Mouse (Mus musculus) inflammation-experienced regulatory T-cells, adult 6 months (primary cell): ENCODE measurements around the gene Cxcl3. TPM values are rescaled to one million over a fixed set of nuclear protein-coding genes. Genes with fewer than 3 reads are reported as not detected.
"Not testable (repeated sequence)": the region's sequence is repeated elsewhere in the genome, so short reads cannot be mapped to it uniquely, and the experiment has no call there.

ENCODE experiments used
- ATAC-seq: one replicate; pipeline ENCODE4 v1.8.0; 2017
- polyA plus RNA-seq, 3 experiments: library from polyadenylated mRNA; unstranded; fragments of 100-300 nt; shearing (Covaris generic); gene quantifications; one replicate each; pipeline ENCODE4 v1.2.1; 2017

Cxcl3 gene
- polyA plus RNA-seq, 3 experiments from 2014 or later = 1.5 TPM; not detected in 2

GRCm38 (mm10) chr5:90790074-90790502, 4.2 kb downstream of the Cxcl3 start:
- ATAC-seq = no peak

GRCm38 (mm10) chr5:90794195-90794625, 8.3 kb downstream of the Cxcl3 start, which contains the start of gene Cxcl15:
Gene Cxcl15 (plus strand): TSS chr5:90794534.
- no peak for ATAC-seq

- ATAC-seq = not testable (repeated sequence)
These were observed 9.5 kb downstream of the Cxcl3 start for GRCm38 (mm10) chr5:90795392-90795791.

GRCm38 (mm10) chr5:90804574-90804973, 18.7 kb downstream of the Cxcl3 start:
- no peak for ATAC-seq

DNA sequence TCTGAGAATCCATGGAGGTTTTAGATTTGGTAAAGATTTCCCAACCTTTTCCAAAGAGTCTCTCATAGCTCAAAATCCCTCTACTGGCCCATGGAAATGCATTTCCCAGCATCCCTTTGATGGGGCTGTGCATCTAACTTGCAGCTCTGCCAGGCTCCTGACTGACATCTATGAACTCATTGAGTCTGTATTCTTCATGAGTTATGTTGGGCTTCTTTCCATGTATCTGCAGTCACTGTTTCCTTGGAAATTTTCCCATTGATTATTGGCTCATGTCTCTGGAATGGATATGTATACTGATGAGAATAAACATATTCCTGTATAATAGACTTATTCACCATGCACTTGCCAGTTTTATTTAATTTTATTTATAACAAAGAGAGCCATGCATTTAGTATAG, 20.1 kb downstream of the Cxcl3 start:
- no peak for ATAC-seq

DNA sequence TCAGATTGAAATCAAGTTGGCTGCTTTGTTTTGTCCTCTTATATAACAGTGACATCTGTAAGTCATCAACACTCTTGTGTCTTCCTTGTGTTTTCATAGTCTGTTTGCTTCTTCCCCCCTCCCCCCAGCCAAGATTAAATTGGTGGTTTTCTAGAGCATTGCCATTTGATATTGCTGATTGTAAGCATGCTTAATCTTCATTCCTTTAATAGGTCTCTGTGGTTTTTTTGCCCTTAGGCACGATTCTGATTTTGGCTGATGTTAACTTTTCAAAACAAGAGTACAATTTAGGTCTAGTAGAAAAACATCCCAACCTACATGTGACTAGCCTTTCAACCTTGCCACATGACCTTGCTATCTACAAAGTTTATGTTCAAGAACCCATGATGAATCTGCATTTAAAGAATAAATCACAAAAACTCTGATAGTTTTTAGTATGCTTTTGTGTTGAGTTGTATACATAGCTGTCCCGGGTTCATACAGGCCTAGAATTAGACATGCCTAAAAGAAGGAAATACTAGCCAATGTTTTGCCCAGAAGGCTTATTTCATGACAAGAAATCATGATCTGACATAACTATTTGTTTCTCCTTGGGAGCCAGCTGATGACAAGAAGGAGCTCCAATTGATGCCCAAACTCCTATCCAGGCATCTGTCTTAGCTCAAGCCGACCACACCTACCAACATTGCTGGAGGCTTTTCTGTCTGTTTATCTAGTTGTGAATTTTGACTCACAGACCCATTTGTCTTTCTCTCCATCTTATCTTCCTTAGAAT, 21.5 kb downstream of the Cxcl3 start:
- no peak for ATAC-seq

GRCm38 (mm10) chr5:90819756-90820155, 33.9 kb downstream of the Cxcl3 start:
- no peak for ATAC-seq

GRCm38 (mm10) chr5:90832145-90832767, 46.4 kb downstream of the Cxcl3 start:
- ATAC-seq = no peak

DNA sequence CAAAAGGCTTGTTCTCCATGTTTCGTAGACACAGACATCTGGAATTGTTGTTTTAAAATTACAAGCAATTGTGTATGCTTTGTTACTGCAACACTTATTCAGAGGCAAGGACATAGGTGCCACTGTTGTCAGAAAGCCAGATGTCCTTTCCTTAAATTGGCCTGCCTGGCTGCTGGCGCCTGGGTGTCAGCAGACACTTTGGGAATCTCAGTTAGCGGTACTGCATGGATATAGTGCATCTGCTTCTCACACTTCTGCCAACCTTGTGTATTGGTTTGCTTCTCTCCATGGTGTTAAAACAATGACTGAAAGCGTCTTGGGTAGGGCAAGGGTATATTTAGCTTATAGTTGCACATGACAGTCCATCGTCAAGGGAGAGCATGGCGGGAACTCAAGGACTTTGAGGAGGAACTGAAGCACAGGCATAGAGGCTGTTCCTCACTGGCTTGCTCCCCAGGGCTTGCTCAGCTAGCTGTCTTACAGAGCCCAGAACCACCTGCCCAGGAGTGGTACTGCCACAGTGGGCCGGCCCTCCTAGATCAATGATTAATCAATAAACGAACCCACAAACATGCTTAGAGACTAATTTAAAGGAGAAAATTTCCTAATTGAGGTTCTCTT, 47.0 kb downstream of the Cxcl3 start:
- ATAC-seq = no peak

GRCm38 (mm10) chr5:90834436-90834835, 48.5 kb downstream of the Cxcl3 start:
- no peak for ATAC-seq

DNA sequence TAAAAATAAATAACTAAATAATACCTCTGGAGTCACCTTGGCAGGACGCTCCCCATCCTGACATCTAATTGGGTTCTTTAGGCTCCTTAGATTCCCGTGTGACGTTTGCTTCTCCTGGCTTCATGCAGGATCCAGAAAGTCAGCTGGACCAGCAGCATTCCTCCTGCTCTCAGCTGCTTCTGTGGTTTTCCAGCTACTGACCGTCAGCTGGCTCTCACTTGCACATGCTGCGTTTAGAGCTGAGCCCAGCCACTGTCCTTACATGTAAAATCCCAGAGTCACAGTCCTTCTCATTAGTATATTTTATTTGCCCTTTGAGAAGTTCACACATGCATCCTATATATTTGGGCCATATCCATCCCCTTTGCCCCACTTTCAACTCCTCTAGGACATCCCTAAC, 52.7 kb downstream of the Cxcl3 start:
- no peak for ATAC-seq

Other genes with a start within 250 kb of the Cxcl3 start
- under 1 TPM in 1 of 3 experiments, not detected in 2; 0.30 TPM for gene 5830473C10Rik, start 225.0 kb upstream of the Cxcl3 start, polyA plus RNA-seq
- gene Rassf6, start 145.4 kb upstream of the Cxcl3 start, polyA plus RNA-seq = 1 to 10 TPM; 1.7 to 3.9 (median 2.1) TPM
- gene Cxcl5, start 26.7 kb upstream of the Cxcl3 start, polyA plus RNA-seq = not detected
- gene Ppbp, start 17.6 kb upstream of the Cxcl3 start, polyA plus RNA-seq = under 1 TPM in 1 of 3 experiments, not detected in 2; 0.67 TPM
- not detected for gene Pf4, start 13.7 kb upstream of the Cxcl3 start, polyA plus RNA-seq
- gene Cxcl15, start 8.4 kb downstream of the Cxcl3 start, polyA plus RNA-seq = not detected
- gene Cxcl1, start 105.1 kb downstream of the Cxcl3 start, polyA plus RNA-seq = not detected
- gene Cxcl2, start 117.8 kb downstream of the Cxcl3 start, polyA plus RNA-seq = under 1 TPM in 1 of 3 experiments, not detected in 2; 0.92 TPM
- gene Mthfd2l, start 145.0 kb downstream of the Cxcl3 start, polyA plus RNA-seq = 1 to 10 TPM in 2 of 3 experiments, under 1 TPM in 1; 0.80 to 2.3 (median 1.3) TPM
- not detected for gene Epgn, start 241.4 kb downstream of the Cxcl3 start, polyA plus RNA-seq